Mouse (Mus musculus): ENCODE measurements around the gene Nolc1.

Gene Nolc1

DNA sequence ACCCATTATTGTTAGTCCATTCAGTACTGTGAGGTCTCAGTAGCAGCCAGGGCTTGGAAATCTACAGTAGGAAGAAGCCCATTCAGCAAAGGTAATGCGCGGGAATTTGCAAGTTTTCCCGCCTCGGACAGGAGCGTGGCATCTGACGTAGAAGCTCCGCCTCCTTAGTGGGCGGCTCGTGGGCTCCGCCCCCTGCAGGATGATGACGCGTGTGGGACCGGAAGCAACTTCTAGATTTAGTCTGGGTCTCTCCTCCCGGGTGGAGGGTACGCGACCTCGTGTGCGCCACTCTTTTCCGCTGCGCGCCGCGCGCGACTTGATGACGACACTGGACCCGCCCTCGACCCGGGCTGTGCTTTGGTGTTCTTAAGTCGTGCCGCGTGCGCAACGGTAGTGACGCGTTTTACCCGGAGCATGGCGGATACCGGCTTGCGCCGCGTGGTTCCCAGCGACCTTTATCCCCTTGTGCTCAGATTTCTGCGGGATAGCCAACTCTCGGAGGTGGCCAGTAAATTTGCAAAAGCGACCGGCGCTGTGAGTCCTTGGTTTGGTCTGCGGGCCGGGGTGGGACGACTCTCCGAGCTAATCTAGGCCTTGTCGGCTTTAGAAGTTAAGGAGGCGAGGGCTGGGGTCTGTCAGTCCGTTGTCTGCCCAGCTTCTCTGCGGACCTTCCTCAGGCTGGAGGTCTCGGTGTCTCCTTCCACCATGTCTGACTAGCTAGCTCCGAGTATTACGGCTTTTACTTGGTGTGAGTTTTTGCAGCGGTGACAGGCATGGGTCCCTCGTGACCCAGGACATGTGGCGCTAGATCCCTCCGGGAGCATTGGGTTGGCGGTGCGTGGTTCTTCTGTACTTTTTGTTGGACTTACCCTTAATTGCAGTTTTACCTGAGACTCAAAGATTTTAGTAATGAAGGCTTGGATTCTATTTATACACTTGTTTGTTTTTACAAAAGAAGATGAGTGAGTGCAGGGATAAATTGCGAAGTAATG is at the start of gene Nolc1:
Nolc1 (plus strand) TSS at position 248 of the 992 bp plus-strand sequence.
- peak; percentile 99 for DNase-seq (ENCODE audit: extremely low read depth, low read depth)

DNA sequence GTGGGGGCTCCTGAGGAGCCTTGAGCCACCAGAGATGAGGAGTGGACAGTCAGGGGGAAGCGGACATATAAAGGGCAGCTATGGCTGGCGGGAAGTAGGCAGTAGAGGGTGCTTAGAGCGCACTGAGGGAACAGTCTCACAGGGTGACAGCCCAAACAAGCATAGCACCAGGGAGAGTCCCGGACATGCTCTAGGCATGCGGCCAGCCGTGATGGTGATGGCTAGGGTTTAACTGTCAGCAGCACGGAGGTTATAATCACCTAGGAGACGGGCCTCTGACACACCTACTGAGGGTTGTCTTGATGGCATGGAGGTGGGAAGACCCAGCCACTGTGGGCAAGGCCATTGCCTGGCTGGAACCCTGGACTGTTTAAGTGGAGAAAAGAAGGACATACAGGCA is 49.1 kb upstream of the Nolc1 start:
- DNase-seq (ENCODE audit: extremely low read depth, low read depth): no peak

DNA sequence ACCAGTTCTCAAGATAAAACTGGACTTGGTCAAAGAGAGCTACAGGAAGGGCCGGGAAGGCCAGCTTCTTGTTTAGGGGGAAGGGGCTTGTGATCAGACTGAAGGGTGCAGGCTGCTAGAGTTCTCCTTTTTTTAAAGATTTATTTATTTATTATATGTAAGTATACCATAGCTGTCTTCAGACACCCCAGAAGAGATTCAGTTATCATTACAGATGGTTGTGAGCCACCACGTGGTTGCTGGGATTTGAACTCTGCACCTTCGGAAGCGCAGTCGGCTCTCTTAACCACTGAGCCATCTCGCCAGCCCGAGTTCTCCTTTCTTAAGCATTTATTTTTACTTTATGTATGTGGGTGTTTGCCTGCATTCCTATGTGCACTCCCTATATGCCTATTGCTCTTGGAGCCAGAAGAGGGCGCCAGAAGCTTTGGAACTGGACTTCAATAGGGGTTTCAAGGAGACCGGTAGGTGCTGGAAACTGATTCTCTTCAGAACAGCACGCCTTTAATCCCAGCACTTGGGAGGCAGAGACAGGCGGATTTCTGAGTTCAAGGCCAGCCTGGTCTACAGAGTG is 46.8 kb upstream of the Nolc1 start:
- peak; percentile 76 for DNase-seq (ENCODE audit: extremely low read depth, low read depth)

DNA sequence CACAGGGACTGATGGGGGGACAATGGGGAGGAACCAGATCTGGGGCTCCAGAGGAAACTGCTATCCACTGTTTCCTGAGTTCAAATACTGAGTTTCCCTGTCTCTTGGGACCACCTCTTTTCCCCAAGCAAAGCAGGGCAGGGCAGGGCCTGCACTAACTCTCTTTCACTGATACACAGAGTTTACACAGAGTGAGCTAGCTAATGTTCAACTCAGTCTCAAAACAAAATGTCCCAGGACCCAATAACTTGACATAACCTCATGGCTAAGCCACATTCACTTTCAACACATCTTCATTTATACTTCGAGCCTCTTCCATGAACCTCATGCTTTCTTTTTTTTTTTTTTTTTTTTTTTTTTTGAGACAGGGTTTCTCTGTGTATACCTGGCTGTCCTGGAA is 46.0 kb upstream of the Nolc1 start:
- no peak for DNase-seq (ENCODE audit: extremely low read depth, low read depth)

DNA sequence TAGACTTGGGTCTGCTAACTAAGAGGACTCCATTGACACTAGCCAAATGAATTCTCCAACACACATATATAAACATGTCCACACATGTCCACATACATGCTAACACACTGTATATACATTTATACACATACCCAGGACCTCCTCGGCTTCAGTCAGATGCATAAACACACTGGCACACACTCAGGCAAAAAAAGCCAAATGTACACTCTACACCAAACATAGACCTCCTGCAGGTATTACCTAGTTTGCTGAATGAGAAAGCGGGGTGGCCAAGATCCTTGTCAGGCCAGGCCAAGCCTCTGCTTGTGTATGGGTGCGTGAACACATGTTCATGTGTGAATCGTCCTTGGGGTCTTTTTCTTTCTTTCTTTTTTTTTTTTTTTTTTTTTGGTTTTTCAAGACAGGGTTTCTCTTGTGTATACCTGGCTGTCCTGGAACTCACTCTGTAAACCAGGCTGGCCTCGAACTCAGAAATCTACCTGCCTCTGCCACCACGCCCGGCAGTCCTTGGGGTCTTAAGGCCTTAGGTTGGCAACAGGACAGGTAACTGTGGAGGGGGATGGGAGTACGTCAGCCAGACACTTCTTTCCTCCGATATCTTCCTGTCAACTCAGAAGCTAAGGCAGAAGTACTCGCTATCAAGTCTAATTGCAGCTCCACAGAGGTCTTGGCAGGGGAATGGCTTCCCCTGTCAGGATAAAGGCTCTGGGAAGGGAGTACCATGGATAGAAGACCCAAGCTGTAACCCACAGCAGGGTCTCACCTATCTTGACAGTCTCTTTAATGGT is 45.3 kb upstream of the Nolc1 start:
- DNase-seq (ENCODE audit: extremely low read depth, low read depth): no peak

DNA sequence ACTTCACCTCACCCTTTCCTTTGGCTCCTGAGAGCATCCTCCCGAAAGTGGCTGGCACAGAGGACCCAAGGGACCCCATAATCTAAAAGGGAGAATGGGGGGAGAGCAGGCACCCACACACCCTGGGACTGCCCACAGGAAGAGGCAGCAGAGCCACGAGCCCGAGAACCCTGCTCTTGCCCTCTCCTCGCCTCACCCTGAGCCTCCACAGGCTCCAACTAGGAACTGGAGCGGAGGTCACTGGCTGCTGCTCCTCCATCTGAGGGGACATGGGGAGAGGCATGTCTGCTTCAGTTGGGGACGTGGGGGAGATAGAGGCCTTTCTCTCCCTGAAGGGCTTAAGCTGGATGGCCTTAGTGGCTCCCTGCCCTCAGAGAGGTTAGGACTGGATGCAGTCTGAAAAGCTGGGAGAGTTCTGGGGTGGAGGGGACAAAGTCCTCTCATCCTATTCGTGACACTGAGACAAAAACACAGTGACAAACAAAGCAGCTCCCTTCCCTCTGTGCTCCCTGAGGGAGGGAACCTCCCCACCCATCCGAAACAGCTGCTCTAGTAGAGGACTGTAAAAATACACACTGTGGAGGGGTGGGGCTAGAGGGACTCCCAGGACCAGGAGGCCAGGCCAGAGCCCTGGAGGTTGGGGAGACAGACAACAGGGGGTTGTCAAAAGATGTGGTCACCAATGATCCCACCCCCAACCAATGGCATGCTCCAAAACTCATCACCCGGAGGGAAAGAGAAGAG is 43.8 kb upstream of the Nolc1 start:
- DNase-seq (ENCODE audit: extremely low read depth, low read depth): no peak

DNA sequence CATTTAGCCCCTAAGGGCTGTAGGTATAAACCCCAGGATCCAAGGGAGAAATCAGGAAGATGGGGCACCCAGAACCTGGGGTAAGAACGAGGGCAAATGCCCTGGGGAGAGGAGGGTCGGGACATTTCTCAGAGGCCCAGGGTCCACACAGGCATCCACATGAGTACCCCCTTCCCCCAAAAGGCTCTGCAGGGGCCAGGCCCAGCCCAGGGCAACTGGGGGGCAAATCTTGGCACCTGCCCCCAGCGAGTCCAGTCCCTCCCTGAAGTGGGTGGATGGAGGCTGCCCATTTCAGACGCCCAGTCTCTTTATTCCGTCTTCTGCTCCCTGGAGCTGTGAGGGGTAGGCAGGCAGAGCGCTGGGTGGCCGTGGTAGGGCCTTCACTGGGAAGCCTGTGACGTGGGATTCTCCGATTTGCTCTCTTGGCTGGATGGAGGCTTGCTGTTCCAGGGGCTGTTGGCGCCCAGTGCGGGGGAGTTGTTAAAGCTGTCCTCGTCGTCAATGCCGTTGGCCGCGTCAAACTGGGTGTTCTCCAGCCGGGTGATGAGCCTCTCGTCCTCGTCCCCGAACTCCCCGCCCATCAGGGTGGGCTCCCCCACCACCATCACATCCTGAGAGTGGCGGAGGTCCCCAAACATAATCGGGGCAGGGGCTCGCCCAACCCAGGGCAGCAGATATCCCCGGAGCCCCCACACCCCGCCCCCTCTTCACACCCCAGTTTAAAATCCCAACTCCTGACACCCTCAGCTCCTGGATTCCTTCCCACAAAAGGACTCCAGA is 42.7 kb upstream of the Nolc1 start:
- DNase-seq (ENCODE audit: extremely low read depth, low read depth): no peak

DNA sequence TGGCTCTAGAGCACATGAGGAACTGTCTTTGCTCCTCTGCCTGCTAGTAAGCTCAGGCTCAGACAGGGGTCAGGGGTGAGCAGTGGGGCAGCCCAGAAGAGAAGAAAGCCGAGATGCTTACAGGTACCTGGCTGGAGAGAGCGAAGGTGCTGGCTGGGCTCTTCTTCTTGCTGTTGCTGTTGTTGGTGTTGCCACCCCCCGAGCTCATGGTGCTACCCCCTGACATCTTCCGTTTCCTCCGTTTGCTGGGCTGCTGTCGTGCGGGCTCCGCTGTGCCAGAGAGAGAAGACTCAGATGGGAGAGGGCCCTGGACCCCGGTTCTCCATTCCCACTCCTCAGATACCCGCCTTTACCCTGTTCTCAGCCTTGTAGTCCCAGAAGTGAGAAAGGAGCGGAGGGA is 41.8 kb upstream of the Nolc1 start:
- DNase-seq (ENCODE audit: extremely low read depth, low read depth): no peak

DNA sequence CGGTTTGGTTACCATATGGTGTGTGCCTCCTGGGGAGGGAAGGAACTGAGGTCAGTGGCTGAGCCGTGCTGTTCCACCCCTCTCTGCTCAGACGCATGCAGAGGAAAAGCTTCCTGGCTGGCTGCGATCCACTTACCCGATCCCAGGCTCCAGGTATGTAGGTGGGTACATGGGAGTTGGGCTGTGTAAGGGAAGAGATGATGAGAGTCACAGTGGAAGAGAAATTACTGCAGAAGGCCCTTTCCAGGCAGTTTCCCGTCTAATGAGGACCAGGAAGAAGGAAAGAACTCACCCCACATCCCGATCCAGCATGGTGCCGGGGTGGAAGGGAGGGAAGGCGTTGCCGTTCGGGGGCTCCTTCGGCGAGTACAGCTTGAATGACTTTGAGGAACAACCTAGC is 39.7 kb upstream of the Nolc1 start:
- DNase-seq (ENCODE audit: extremely low read depth, low read depth): no peak

DNA sequence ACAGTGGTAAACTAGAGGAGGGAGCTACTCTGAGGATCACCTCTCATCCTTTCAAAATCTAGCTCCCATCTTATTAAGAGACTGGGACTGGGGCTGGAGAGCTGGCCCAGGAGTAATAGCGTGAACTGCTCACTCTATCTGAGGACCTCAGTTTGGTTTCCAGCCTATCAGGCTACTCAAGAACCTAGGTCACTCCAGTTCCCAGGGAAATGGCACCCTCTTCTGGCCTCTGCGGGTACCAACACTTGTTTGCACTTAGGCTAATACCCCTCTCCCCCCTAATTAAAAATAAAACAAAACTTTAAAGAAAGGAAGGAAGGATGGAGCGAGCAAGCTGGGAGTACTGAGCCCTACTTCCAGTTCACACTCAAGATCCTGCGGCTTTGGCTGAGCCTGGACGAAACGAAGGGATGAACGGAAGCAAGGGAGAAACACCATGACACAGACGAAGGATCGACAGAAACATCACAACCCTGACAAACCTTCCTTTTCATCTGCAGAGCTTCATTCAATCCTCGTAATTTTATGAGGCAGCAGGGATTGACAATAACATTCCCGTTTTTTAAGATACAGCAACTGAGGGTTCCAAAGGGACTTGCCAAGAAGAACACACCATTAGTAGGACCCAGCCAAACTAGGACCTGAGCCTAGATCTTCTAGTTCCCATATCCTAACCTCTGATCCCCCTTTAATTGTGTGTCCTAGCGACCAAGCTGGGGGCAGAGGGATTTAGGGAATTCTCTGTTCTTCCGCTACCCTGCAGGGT is 39.0 kb upstream of the Nolc1 start:
- DNase-seq (ENCODE audit: extremely low read depth, low read depth): no peak

DNA sequence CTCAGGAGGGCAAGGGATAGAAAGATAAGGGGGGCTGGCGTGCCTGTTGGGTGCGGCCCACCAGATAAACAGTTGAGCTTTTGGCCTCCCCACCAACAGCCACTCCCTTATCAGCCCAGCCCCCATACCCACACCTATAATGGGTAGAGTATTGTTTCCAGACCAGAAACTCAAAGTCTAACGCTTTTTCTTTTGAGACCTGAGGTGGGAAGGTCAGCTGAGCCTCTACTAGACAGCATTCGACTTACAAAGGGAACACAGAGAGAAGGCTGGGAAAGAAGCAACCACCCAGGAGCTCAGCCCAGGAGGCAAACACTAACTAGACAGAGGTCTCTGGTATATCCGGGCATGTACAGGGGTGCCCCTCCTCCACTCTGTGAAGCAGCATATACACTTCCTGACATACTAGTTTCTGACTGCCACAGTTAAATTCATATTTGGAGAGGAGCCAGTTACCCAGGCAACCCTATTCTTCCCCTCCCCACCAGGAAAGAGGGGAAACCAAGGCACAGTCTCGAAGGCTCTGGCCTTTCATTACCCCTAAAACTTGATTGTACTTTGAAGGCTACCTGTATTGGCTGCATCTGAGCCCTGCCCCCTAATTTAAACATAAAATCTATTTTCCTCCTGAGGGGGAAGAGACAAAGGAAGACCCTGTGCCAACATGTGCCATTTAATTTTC is 38.3 kb upstream of the Nolc1 start:
- DNase-seq (ENCODE audit: extremely low read depth, low read depth): peak; percentile 95

DNA sequence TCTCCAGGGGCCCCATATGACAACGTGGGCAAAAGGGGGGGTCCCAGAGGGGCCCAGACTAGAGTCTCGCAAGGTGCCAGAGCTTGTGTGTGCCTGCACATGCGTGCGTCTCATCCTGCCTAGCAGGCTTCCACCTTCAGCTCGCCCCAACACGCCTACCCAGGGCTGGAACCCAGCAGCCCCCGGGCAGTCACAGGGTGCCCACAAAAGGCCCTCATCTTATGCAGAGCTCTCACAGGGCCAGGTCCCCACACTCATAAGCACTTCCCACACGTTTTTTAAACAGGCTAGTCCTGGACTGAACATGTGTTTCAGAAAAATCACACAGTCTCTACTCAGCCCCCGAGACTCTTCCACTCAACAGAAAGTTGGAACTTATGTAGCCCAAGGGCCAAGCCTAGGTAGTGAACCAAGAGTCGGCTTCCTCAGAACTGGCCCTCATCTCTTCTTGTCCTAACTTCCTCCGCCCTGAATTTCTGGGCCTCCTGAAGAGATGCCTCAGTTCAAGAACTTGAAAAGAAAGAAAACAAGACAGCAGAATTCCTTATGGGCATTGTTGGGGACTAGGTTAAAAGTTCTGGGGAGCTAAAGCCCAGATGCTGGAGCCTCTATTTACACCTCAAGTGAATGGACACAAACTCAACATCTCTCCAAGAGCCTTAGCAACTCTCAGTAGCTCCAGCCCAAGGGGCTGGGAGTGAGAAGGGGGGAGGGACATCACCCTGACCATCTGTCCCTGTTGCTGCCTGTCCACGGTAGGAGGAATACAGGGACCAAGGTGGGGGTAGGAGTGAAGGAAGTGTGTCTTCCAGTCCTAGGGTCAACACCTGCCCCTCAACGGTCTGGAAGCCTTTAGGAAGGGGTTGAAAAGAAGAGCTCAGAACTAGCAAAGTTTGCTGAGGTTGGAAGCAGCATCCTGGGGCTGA is 37.5 kb upstream of the Nolc1 start:
- DNase-seq (ENCODE audit: extremely low read depth, low read depth): no peak

DNA sequence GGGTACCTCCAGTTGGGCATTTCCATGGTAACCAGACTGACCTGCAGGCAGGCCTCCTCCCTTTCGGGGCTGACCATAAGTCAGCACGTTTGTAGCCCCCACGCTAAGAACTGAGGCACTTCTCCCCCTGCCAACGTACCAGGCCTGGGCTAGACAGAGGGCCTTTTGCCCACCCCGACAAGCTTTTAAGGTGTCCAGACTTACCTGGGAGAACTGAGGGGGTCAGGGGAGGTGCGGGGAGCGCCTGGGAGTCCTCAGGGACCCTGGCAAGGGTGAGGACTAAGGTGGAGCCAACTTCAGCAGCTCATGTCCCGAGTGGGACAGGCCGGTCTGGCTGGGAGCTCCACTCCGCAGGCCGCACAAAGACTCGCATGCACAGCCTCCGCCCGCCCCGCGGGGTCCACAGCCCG is 36.8 kb upstream of the Nolc1 start:
- no peak for DNase-seq (ENCODE audit: extremely low read depth, low read depth)

DNA sequence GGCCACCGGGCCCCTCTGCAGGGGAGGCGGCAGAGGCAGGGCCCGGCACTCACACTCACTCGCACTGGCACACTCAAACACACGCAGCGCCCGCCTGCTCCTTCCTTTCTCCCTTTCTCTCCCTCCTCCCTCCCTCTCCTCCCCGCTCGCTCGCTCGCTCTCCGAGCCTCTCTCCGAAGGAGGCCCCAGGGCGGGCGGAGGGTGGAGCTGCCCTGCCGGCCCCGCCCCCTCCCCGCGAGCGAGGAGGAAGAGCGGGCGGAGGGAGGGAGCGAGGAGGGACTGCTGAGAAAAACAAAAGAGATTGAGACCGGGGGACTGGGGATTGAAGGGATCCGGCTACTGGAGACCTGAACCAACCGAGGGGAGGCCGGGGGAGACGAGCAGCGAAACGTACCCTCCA is 36.2 kb upstream of the Nolc1 start:
- DNase-seq (ENCODE audit: extremely low read depth, low read depth): no peak

DNA sequence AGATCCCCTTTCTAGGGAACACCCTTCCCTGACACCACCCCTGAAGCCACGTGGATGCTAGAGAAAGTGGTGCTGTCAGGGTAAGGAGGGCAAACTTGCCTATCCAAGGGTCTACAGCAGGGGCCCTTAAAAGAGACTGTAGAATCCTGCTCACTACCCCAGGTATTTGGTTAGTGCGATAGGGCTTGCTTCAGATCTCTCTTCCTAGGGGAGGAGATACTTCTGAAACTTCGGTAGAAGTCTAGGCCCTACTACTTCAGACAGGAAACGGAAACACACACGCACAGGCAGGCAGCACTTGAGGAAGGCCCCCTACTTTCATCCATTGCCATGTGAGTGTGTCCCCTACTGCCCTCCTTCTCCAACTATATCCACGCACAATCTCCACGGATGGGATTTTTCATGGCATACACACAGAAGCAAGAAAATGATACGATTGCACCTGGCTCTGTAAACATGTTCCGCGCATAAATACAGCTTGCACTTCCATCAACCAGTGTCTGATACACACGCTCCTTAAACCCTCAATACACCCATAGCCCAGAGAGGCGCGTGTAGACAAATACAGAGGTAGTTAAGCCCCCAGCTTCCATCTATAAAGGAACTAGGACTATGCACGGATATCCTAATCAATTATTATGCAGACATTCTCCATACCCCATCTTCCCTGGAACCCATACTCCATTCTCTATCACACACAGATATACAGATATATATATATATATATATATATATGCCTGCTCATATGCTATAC is 35.3 kb upstream of the Nolc1 start:
- DNase-seq (ENCODE audit: extremely low read depth, low read depth): no peak

DNA sequence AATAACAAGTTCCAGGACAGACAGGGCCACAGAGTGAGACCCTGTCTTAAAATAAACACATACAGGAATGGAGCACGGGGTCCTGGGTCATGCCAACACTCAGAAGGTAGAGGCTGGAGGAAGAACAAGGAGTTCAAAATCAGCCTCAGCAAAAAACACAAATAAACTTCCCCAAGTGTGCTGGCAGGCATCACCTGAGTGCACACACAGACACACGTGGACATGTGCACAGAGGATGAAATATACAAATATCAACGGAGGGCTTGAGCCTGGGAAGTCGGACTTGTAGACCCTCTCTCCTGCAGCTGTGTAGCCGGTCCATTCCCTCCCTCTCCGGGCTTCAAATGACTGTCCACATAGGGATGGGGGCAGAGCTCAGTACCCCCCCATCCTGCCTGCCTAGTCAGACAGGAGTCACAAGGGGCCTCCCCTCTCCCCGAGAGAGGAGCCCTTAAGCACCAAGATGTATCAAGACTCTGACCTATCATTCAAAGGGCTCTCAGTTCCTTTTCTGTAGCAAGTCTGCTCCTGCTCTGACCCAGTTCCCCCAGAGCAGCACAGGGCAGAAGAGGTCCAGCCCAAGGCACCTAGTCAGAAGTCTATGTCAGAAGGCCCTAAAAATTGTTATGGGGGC is 34.2 kb upstream of the Nolc1 start:
- DNase-seq (ENCODE audit: extremely low read depth, low read depth): no peak

DNA sequence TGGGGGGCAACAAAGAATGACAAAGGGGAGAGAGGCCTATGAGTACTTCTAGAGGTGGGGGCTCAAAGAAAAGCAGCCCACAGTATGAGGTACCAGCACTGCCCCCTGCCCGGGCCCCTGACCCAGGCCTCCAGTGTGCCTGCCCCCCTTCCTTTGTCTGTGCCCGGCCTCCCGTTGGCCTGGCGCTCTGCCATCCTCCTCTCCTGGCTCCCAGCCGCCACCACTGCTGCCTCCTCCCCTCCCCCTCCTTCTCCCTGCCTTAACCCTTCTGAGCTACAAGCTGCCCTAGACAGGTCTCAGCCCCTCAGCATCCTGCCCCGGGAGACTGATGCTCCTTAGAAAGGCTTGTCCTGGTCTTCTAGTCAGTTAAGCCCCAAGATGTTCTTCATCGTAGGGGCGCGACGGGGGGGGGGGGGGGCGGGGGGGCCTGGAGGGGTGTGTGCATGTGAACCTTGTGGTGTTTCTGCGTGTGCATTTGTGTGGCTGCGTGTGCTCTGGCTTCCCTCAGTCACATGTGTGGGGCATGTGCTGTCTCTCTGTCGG is 33.7 kb upstream of the Nolc1 start:
- DNase-seq (ENCODE audit: extremely low read depth, low read depth): no peak

All from MEL-GATA-1-ER (cell line).